Mouse (Mus musculus) megakaryocyte, embryonic 14.5 days (primary cell): ENCODE data around the gene Reln. TPM values are rescaled to one million over a fixed set of nuclear protein-coding genes. Genes with fewer than 3 reads are reported as not detected.

Experiments used
- H3K27me3 ChIP-seq: replicated peaks from 2 replicates; pipeline ENCODE3; 2012; ENCODE audit warnings: inconsistent platforms
- H3K36me3 ChIP-seq: replicated peaks from 2 replicates; pipeline ENCODE3; 2012; ENCODE audit warnings: low read length, inconsistent platforms, mixed read lengths
- H3K4me1 ChIP-seq: 2 replicates; pipeline ENCODE4 v1.6.1; 2012; ENCODE audit warnings: inconsistent platforms
- H3K4me3 ChIP-seq: replicated peaks from 2 replicates; pipeline ENCODE3; 2012; ENCODE audit warnings: moderate library complexity, mild to moderate bottlenecking, inconsistent platforms
- H3K9me3 ChIP-seq: 2 replicates; pipeline ENCODE4 v1.6.1; 2012; ENCODE audit warnings: inconsistent platforms
- FLI1 ChIP-seq: IDR thresholded peaks from 2 replicates; pipeline ENCODE4 v1.6.1; 2012; ENCODE audit warnings: low read length, inconsistent platforms, mixed read lengths
- GATA1 ChIP-seq: IDR thresholded peaks from 3 replicates; pipeline ENCODE4 v1.6.1; 2012; ENCODE audit warnings: mixed read lengths, low read length, inconsistent platforms, borderline replicate concordance
- polyA plus RNA-seq: library from polyadenylated mRNA; stranded (reverse); fragments of >175 nt; gene quantifications from 2 replicates; pipeline ENCODE4 v1.2.3, GENCODE M21; 2012; ENCODE audit warnings: low replicate concordance; ENCODE audit not compliant: insufficient read depth

Reln gene
- polyA plus RNA-seq, 1 experiment, result 2.0 TPM

GRCm38 (mm10) chr5:22247850-22248249 is 96.7 kb downstream of the Reln start:
- H3K9me3 ChIP-seq, result no peaks in the 10 kb centered on the region
- no peak overlapping the region for H3K4me3 ChIP-seq
- TF ChIP-seq FLI1, result no peak
- no peak for TF ChIP-seq GATA1
- no peaks in the 10 kb centered on the region for H3K27me3 ChIP-seq
- no peaks in the 10 kb centered on the region for H3K36me3 ChIP-seq
- no peaks in the 10 kb centered on the region for H3K4me1 ChIP-seq

- Histone ChIP-seq H3K4me1 (0 out of 2 replicates have a peak, but pooled peaks cover 3% of the 10 kb centered on the region), H3K4me3 (no peak overlapping the region), H3K9me3 (no peaks in the 10 kb centered on the region), H3K27me3 (no peaks in the 10 kb centered on the region), H3K36me3 (no peaks in the 10 kb centered on the region)
- TF ChIP-seq GATA1 (no peak), FLI1 (no peak)
Measured at GRCm38 (mm10) chr5:22245056-22245455, 99.4 kb downstream of the Reln start.

GRCm38 (mm10) chr5:22243538-22243937 is 101.0 kb downstream of the Reln start:
- no peaks in the 10 kb centered on the region for H3K9me3 ChIP-seq
- H3K4me3 ChIP-seq, result no peak overlapping the region
- TF ChIP-seq GATA1 (no peak), FLI1 (no peak)
- 0 out of 2 replicates have a peak, but pooled peaks cover 3% of the 10 kb centered on the region for H3K4me1 ChIP-seq
- H3K36me3 ChIP-seq, result no peaks in the 10 kb centered on the region
- no peaks in the 10 kb centered on the region for H3K27me3 ChIP-seq

GRCm38 (mm10) chr5:22241560-22241959 is 102.9 kb downstream of the Reln start:
- H3K4me1 ChIP-seq, result 0 out of 2 replicates have a peak, but pooled peaks cover 3% of the 10 kb centered on the region
- no peak for TF ChIP-seq FLI1
- TF ChIP-seq GATA1, result no peak

GRCm38 (mm10) chr5:22236801-22237200 is 107.7 kb downstream of the Reln start:
- TF ChIP-seq FLI1 (no peak), GATA1 (no peak)
- Histone ChIP-seq H3K9me3 (0 out of 2 replicates have a peak, but pooled peaks cover 2% of the 10 kb centered on the region), H3K4me1 (peaks cover 6% of the 10 kb centered on the region), H3K27me3 (no peaks in the 10 kb centered on the region), H3K36me3 (no peaks in the 10 kb centered on the region), H3K4me3 (no peak overlapping the region)

More at GRCm38 (mm10) chr5:22241560-22241959, 102.9 kb downstream of the Reln start:
- Histone ChIP-seq H3K4me3 (no peak overlapping the region), H3K9me3 (0 out of 2 replicates have a peak, but pooled peaks cover 2% of the 10 kb centered on the region), H3K36me3 (no peaks in the 10 kb centered on the region), H3K27me3 (no peaks in the 10 kb centered on the region)

- H3K9me3 ChIP-seq, result peaks cover 7% of the 10 kb centered on the region
- peak overlapping the region; percentile 47 for H3K4me3 ChIP-seq
- no peaks in the 10 kb centered on the region for H3K27me3 ChIP-seq
- peaks cover 21% of the 10 kb centered on the region for H3K4me1 ChIP-seq
- TF ChIP-seq FLI1, result no peak
- no peak for TF ChIP-seq GATA1
- H3K36me3 ChIP-seq, result no peaks in the 10 kb centered on the region
Measured at GRCm38 (mm10) chr5:22224515-22224914, 120.0 kb downstream of the Reln start.

GRCm38 (mm10) chr5:22223940-22224339 is 120.6 kb downstream of the Reln start:
- no peak for TF ChIP-seq GATA1
- Histone ChIP-seq H3K9me3 (peaks cover 7% of the 10 kb centered on the region), H3K4me3 (no peak overlapping the region), H3K27me3 (no peaks in the 10 kb centered on the region), H3K4me1 (peaks cover 21% of the 10 kb centered on the region), H3K36me3 (no peaks in the 10 kb centered on the region)

- Histone ChIP-seq H3K27me3 (no peaks in the 10 kb centered on the region), H3K36me3 (no peaks in the 10 kb centered on the region), H3K4me1 (no peaks in the 10 kb centered on the region), H3K9me3 (peaks cover 2% of the 10 kb centered on the region; the same call in 1 of the 2 replicates), H3K4me3 (no peak overlapping the region)
- TF ChIP-seq FLI1 (no peak), GATA1 (no peak)
Measured at GRCm38 (mm10) chr5:22208311-22209021, 136.0 kb downstream of the Reln start.

- H3K36me3 ChIP-seq, result no peaks in the 10 kb centered on the region
- no peaks in the 10 kb centered on the region for H3K4me1 ChIP-seq
- H3K4me3 ChIP-seq, result no peak overlapping the region
- H3K9me3 ChIP-seq, result no peaks in the 10 kb centered on the region
- no peaks in the 10 kb centered on the region for H3K27me3 ChIP-seq
- no peak for TF ChIP-seq GATA1
- TF ChIP-seq FLI1, result no peak
Measured at GRCm38 (mm10) chr5:22197926-22198325, 146.6 kb downstream of the Reln start.

GRCm38 (mm10) chr5:22196891-22197290 is 147.6 kb downstream of the Reln start:
- Histone ChIP-seq H3K4me3 (no peak overlapping the region), H3K9me3 (no peaks in the 10 kb centered on the region), H3K4me1 (no peaks in the 10 kb centered on the region), H3K36me3 (no peaks in the 10 kb centered on the region), H3K27me3 (no peaks in the 10 kb centered on the region)
- no peak for TF ChIP-seq GATA1
- no peak for TF ChIP-seq FLI1
